In genomic region chr8:120704203-120704602, GRCm38 (mm10) we compare ENCODE assay signal across 27 mouse cellular contexts. TPM values are rescaled to one million over a fixed set of nuclear protein-coding genes. Genes with fewer than 3 reads are reported as not detected.
A peak's percentile ranks its signal among the peaks of the same experiment; 100 is the strongest.
DNase-seq lines count a peak whose midpoint lies in the region; TF ChIP-seq lines count a peak whose summit lies in the region.
"Had no signal": no experiment of that assay in that cellular context is flagged by ENCODE, and none has a peak within 500 bp of the region (broad histone marks: within the 10 kb centered on the region; RNA-seq: fewer than 3 reads in every experiment).

No protein-coding gene starts in this region.

- TF ChIP-seq CTCF in gastrocnemius, adult 2 months (IDR thresholded peaks at IDR 0.05): no peak

- no peak overlapping the region for H3K4me3 ChIP-seq in gastrocnemius, adult 2 months
- H3K4me3 ChIP-seq: embryonic facial prominence, embryonic 10.5 days; forebrain, embryonic 15.5 days; layer of hippocampus, adult 2 months; neural tube, embryonic 13.5 days had no signal

- peak; percentile 61 for DNase-seq in gastrocnemius, adult 2 months
- no peak for DNase-seq in gastrocnemius, postnatal 25 days
- DNase-seq in kidney, postnatal 10 days: peak; percentile 37
- DNase-seq in kidney, adult 8-10 months: no peak
- DNase-seq in heart, postnatal 36 days: peak; percentile 33 to 47
- peak; percentile 52 for DNase-seq in lung, postnatal 36 days
- DNase-seq in frontal cortex, adult 2 months (ENCODE audit: extremely low spot score in 1 of 2, low spot score in 1 of 2): no peak
- DNase-seq in thymus, adult 18-20 months: no peak
- DNase-seq: adrenal gland, postnatal 36 days; cerebellum, adult 9-10 months; kidney, adult 2 months; kidney, postnatal 14 days; midbrain, embryonic 14.5 days; retina, postnatal 1 day; right cerebral cortex, postnatal 25 days; spleen, adult 18-20 months had no signal

- intact Hi-C loops in gastrocnemius, adult 2 months (cut with DNase I): no loop called here
- intact Hi-C loops in heart, postnatal 36 days (cut with DNase I): no loop called here

- no peak overlapping the region for H3K27ac ChIP-seq in gastrocnemius, adult 2 months
- H3K27ac ChIP-seq: embryonic facial prominence, embryonic 10.5 days; forebrain, embryonic 15.5 days; hindbrain, embryonic 14.5 days; layer of hippocampus, adult 2 months; neural tube, embryonic 13.5 days had no signal

RNA-seq across cellular contexts. Expression of gene Irf8, which starts 32.0 kb away (rescaled TPM):
- total RNA-seq in gastrocnemius, adult 2 months (2021): 10 to 100 TPM in 1 of 2 experiments, 1 to 10 TPM in 1; 4.8 to 11.2 TPM
- 1 to 10 TPM; 3.9 to 5.0 TPM for total RNA-seq in gastrocnemius, postnatal 25 days (2021)
- 1 to 10 TPM; 3.9 to 5.6 TPM for total RNA-seq in heart, postnatal 36 days (2021)
- polyA plus RNA-seq in frontal cortex, adult 2 months (2012; rRNA removed): 4.0 and 4.5 TPM in 2 replicates

RNA-seq across cellular contexts. Expression of gene Emc8, which starts 35.8 kb away (rescaled TPM):
- total RNA-seq in gastrocnemius, adult 2 months (2021): 10 to 100 TPM; 22.2 to 25.6 TPM
- 10 to 100 TPM; 28.0 to 28.1 TPM for total RNA-seq in gastrocnemius, postnatal 25 days (2021)
- total RNA-seq in heart, postnatal 36 days (2021): 10 to 100 TPM; 40.2 to 46.2 TPM
- polyA plus RNA-seq in frontal cortex, adult 2 months (2012; rRNA removed): 53.2 and 59.4 TPM in 2 replicates

RNA-seq across cellular contexts. Expression of gene Cox4i1, which starts 36.2 kb away (rescaled TPM):
- total RNA-seq in gastrocnemius, adult 2 months (2021): 1,000 to 10,000 TPM; 1,376 to 1,812 TPM
- 1,000 to 10,000 TPM; 1,728 to 1,814 TPM for total RNA-seq in gastrocnemius, postnatal 25 days (2021)
- 1,000 to 10,000 TPM; 4,631 to 4,708 TPM for total RNA-seq in heart, postnatal 36 days (2021)
- polyA plus RNA-seq in frontal cortex, adult 2 months (2012; rRNA removed): 2,082 and 2,130 TPM in 2 replicates

RNA-seq across cellular contexts. Expression of gene Gm27021, which starts 36.3 kb away (rescaled TPM):
- not detected for total RNA-seq in gastrocnemius, adult 2 months (2021)
- not detected for total RNA-seq in gastrocnemius, postnatal 25 days (2021)
- total RNA-seq in heart, postnatal 36 days (2021): 1 to 10 TPM in 1 of 2 experiments, not detected in 1; 1.1 TPM
- polyA plus RNA-seq in frontal cortex, adult 2 months (2012; rRNA removed): 1.4 and 2.6 TPM in 2 replicates
- total RNA-seq: common myeloid progenitor, adult 5-6 weeks; granulocyte monocyte progenitor cell, adult 5-6 weeks; layer of hippocampus, postnatal 25 days; liver, adult 2 months had no signal
- polyA plus RNA-seq: CD4-positive, CD25-positive, alpha-beta regulatory T cell, adult 4 months; heart, embryonic 16.5 days; kidney, adult 2 months; liver, adult 2 months had no signal

RNA-seq across cellular contexts. Expression of gene 1190005I06Rik, which starts 56.8 kb away (rescaled TPM):
- 1 to 10 TPM in 1 of 2 experiments, under 1 TPM in 1; 0.77 to 1.0 TPM for total RNA-seq in gastrocnemius, adult 2 months (2021)
- under 1 TPM; 0.67 to 0.70 TPM for total RNA-seq in gastrocnemius, postnatal 25 days (2021)
- 1 to 10 TPM; 3.1 to 3.4 TPM for total RNA-seq in heart, postnatal 36 days (2021)
- polyA plus RNA-seq in frontal cortex, adult 2 months (2012; rRNA removed): 7.7 TPM in 2 replicates
- total RNA-seq: granulocyte monocyte progenitor cell, adult 5-6 weeks had no signal

Comparison
In these comparisons a context has a peak if more than half of its experiments do, and no peak if none do; other contexts are left out.
1. DNase-seq: peak in gastrocnemius, adult 2 months (single experiment), kidney, postnatal 10 days (single experiment), heart, postnatal 36 days (2 of 2) and lung, postnatal 36 days (single experiment); none in gastrocnemius, postnatal 25 days (single experiment), kidney, adult 8-10 months (0 of 2), frontal cortex, adult 2 months (0 of 2) and thymus, adult 18-20 months (0 of 2).